Comparison of ENCODE assay signal across 8 mouse cellular contexts in the genomic region with DNA sequence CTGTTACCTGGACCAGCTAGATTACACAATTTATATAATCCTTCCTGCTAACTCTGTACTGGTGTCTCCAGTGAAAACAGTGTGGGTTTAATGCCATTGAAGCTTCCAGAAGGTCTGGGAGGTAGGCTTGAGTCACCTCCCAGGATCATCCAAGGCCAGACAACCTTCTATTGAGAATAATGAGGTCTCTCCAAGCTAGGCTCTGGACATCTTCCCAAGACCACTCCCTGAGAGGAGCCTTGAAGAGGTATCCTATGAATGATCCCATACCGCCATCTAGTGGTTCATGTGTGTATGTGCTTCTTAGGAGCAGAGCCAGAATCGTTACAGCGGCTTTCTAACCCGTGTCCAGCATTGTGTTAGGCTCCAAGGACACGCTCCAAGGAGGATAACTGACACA. TPM values are rescaled to one million over a fixed set of nuclear protein-coding genes. Genes with fewer than 3 reads are reported as not detected.
A peak's percentile ranks its signal among the peaks of the same experiment; 100 is the strongest.
DNase-seq lines count a peak whose midpoint lies in the region; ATAC-seq and TF ChIP-seq lines count a peak whose summit lies in the region.

No protein-coding gene starts in this region.

- TF ChIP-seq POLR2A in ES-Bruce4 (IDR thresholded peaks at IDR 0.05; ENCODE audit: insufficient read depth, low read length): no peak

- H3K4me1 ChIP-seq in ES-Bruce4 (ENCODE audit: control insufficient read depth, insufficient read depth, low read length): no peaks in the 10 kb centered on the region
- no peaks in the 10 kb centered on the region for H3K4me1 ChIP-seq in forebrain, embryonic 12.5 days
- 0 out of 4 replicates have a peak, but pooled peaks cover 0 to 2% of the 10 kb centered on the region in 2 experiments for H3K4me1 ChIP-seq in liver, embryonic 14.5 days (replicated peaks; ENCODE audit: control insufficient read depth in 2 of 2, insufficient read depth in 2 of 2, low read length in 1 of 2)

- no peak overlapping the region for H3K4me2 ChIP-seq in forebrain, embryonic 12.5 days
- no peak overlapping the region for H3K4me2 ChIP-seq in liver, embryonic 14.5 days (ENCODE audit: low read depth)

- no peaks in the 10 kb centered on the region for H3K36me3 ChIP-seq in ES-Bruce4 (ENCODE audit: control insufficient read depth, insufficient read depth, low read length, poor library complexity, severe bottlenecking)
- H3K36me3 ChIP-seq in forebrain, embryonic 12.5 days (replicated peaks): no peaks in the 10 kb centered on the region
- H3K36me3 ChIP-seq in liver, embryonic 14.5 days (replicated peaks; ENCODE audit: control insufficient read depth, insufficient read depth, low read depth): no peaks in the 10 kb centered on the region

- no peaks in the 10 kb centered on the region for H3K27me3 ChIP-seq in ES-Bruce4 (ENCODE audit: control insufficient read depth, insufficient read depth, low read length, poor library complexity, severe bottlenecking)
- H3K27me3 ChIP-seq in forebrain, embryonic 12.5 days: no peaks in the 10 kb centered on the region
- no peaks in the 10 kb centered on the region for H3K27me3 ChIP-seq in liver, embryonic 14.5 days (ENCODE audit: control insufficient read depth, insufficient read depth, low read length)

- peak; percentile 74 for DNase-seq in c-Kit-negative CD71-positive TER-119-positive erythroid progenitor cells, embryonic 14.5 days (ENCODE audit: low read depth, low spot score)
- DNase-seq in heart, postnatal 10 days: peak; percentile 79 to 86
- DNase-seq in kidney, postnatal 36 days: peak; percentile 65 to 73
- peak; percentile 64 to 71 (median 64) for DNase-seq in liver, embryonic 14.5 days (ENCODE audit: low read depth in 3 of 3, low spot score in 3 of 3)
- DNase-seq in neural tube, embryonic 10.5 days (ENCODE audit: extremely low spot score, low spot score): peak; percentile 66
- peak; percentile 80 for DNase-seq in testis, postnatal 14 days (ENCODE audit: low spot score)

- peak; percentile 79 for ATAC-seq in forebrain, embryonic 12.5 days (ENCODE audit: low FRiP score)
- ATAC-seq in liver, embryonic 14.5 days (ENCODE audit: insufficient read depth): peak; percentile 64; the same call in 1 of the 2 replicates

- intact Hi-C loops in heart, postnatal 10 days (cut with DNase I): loop anchor here (1.0 to 10.0 kb wide), 4 partner anchors 105 to 323 kb away; no protein-coding TSS in a partner anchor

- 1% methylated on average over 5 of the region's 5 CpGs for WGBS in forebrain, embryonic 12.5 days
- under 1% methylated on average over 5 of the region's 5 CpGs for WGBS in liver, embryonic 14.5 days (ENCODE audit: insufficient replicate concordance)

- H3K9ac ChIP-seq in ES-Bruce4 (ENCODE audit: low read depth, poor library complexity, severe bottlenecking): no peak overlapping the region
- no peak overlapping the region for H3K9ac ChIP-seq in forebrain, embryonic 12.5 days
- no peak overlapping the region for H3K9ac ChIP-seq in liver, embryonic 14.5 days (replicated peaks)

- no peak overlapping the region for H3K4me3 ChIP-seq in ES-Bruce4 (ENCODE audit: low read depth, low read length)
- H3K4me3 ChIP-seq in forebrain, embryonic 12.5 days (replicated peaks): no peak overlapping the region
- H3K4me3 ChIP-seq in liver, embryonic 14.5 days (ENCODE audit: insufficient read depth in 1 of 2, low read depth in 2 of 2, low read length in 2 of 2): no peak overlapping the region

- peak; percentile 40 for TF ChIP-seq CTCF in ES-Bruce4 (IDR thresholded peaks at IDR 0.05; ENCODE audit: low read depth, low read length)
- TF ChIP-seq CTCF in liver, embryonic 14.5 days (IDR thresholded peaks at IDR 0.05; ENCODE audit: low read depth): peak; percentile 98

- TF ChIP-seq EP300 in ES-Bruce4 (IDR thresholded peaks at IDR 0.05; ENCODE audit: insufficient read depth, low read depth, low read length): no peak
- no peak for TF ChIP-seq EP300 in liver, embryonic 14.5 days (IDR thresholded peaks at IDR 0.05; ENCODE audit: low read depth)

- no peak overlapping the region for H3K27ac ChIP-seq in ES-Bruce4 (ENCODE audit: insufficient read depth, low read length)
- no peak overlapping the region for H3K27ac ChIP-seq in forebrain, embryonic 12.5 days
- no peak overlapping the region for H3K27ac ChIP-seq in liver, embryonic 14.5 days

- no peaks in the 10 kb centered on the region for H3K9me3 ChIP-seq in ES-Bruce4 (replicated peaks; ENCODE audit: control insufficient read depth, insufficient read depth, low read length, poor library complexity, severe bottlenecking)
- H3K9me3 ChIP-seq in forebrain, embryonic 12.5 days: no peaks in the 10 kb centered on the region
- no peaks in the 10 kb centered on the region for H3K9me3 ChIP-seq in liver, embryonic 14.5 days (ENCODE audit: control insufficient read depth, low read length)

RNA-seq across cellular contexts. Expression of a gene that starts 6.1 kb away (rescaled TPM):
- polyA plus RNA-seq in ES-Bruce4 (2011; ENCODE audit: insufficient read depth, insufficient read length, low read depth, missing spikeins): 31.6 and 36.4 TPM in 2 replicates
- polyA plus RNA-seq in forebrain, embryonic 12.5 days (2016; fragmentation: Nextera tagmentation; extraction: Ambion mirVana): 27.3 and 29.4 TPM in 2 replicates
- total RNA-seq in heart, postnatal 10 days (2021): 10 to 100 TPM; 35.9 to 38.2 TPM
- 30.5 and 34.7 TPM in 2 replicates for polyA plus RNA-seq in liver, embryonic 14.5 days (2012; rRNA removed)
- polyA plus RNA-seq in liver, embryonic 14.5 days (2014; fragmentation: Nextera tagmentation; extraction: Ambion mirVana): 52.1 and 52.4 TPM in 2 replicates

RNA-seq across cellular contexts. Expression of a gene that starts 14.6 kb away (rescaled TPM):
- polyA plus RNA-seq in ES-Bruce4 (2011; ENCODE audit: insufficient read depth, insufficient read length, low read depth, missing spikeins): 4.2 and 4.8 TPM in 2 replicates
- polyA plus RNA-seq in forebrain, embryonic 12.5 days (2016; fragmentation: Nextera tagmentation; extraction: Ambion mirVana): 2.8 and 3.2 TPM in 2 replicates
- under 1 TPM; 0.29 to 0.52 TPM for total RNA-seq in heart, postnatal 10 days (2021)
- polyA plus RNA-seq in liver, embryonic 14.5 days (2012; rRNA removed): 0.31 and 0.39 TPM in 2 replicates
- polyA plus RNA-seq in liver, embryonic 14.5 days (2014; fragmentation: Nextera tagmentation; extraction: Ambion mirVana): 0.80 and 0.91 TPM in 2 replicates

RNA-seq across cellular contexts. Expression of a gene that starts 35.6 kb away (rescaled TPM):
- not detected in 2 replicates for polyA plus RNA-seq in ES-Bruce4 (2011; ENCODE audit: insufficient read depth, insufficient read length, low read depth, missing spikeins)
- not detected in 2 replicates for polyA plus RNA-seq in forebrain, embryonic 12.5 days (2016; fragmentation: Nextera tagmentation; extraction: Ambion mirVana)
- total RNA-seq in heart, postnatal 10 days (2021): not detected
- polyA plus RNA-seq in liver, embryonic 14.5 days (2012; rRNA removed): not detected in 2 replicates
- polyA plus RNA-seq in liver, embryonic 14.5 days (2014; fragmentation: Nextera tagmentation; extraction: Ambion mirVana): not detected in 2 replicates

RNA-seq across cellular contexts. Expression of a gene that starts 35.7 kb away (rescaled TPM):
- not detected in 2 replicates for polyA plus RNA-seq in ES-Bruce4 (2011; ENCODE audit: insufficient read depth, insufficient read length, low read depth, missing spikeins)
- polyA plus RNA-seq in forebrain, embryonic 12.5 days (2016; fragmentation: Nextera tagmentation; extraction: Ambion mirVana): not detected in 2 replicates
- not detected for total RNA-seq in heart, postnatal 10 days (2021)
- 0.40 and 0.54 TPM in 2 replicates for polyA plus RNA-seq in liver, embryonic 14.5 days (2012; rRNA removed)
- polyA plus RNA-seq in liver, embryonic 14.5 days (2014; fragmentation: Nextera tagmentation; extraction: Ambion mirVana): 0.37 and 0.44 TPM in 2 replicates

RNA-seq across cellular contexts. Expression of a gene that starts 58.1 kb away (rescaled TPM):
- 379 and 434 TPM in 2 replicates for polyA plus RNA-seq in ES-Bruce4 (2011; ENCODE audit: insufficient read depth, insufficient read length, low read depth, missing spikeins)
- polyA plus RNA-seq in forebrain, embryonic 12.5 days (2016; fragmentation: Nextera tagmentation; extraction: Ambion mirVana): 1,836 and 1,849 TPM in 2 replicates
- 10 to 100 TPM; 42.3 to 63.4 TPM for total RNA-seq in heart, postnatal 10 days (2021)
- polyA plus RNA-seq in liver, embryonic 14.5 days (2012; rRNA removed): 30.6 and 34.8 TPM in 2 replicates
- polyA plus RNA-seq in liver, embryonic 14.5 days (2014; fragmentation: Nextera tagmentation; extraction: Ambion mirVana): 38.2 and 42.0 TPM in 2 replicates
